Mouse (Mus musculus): ENCODE measurements around the gene Vps37b. TPM values are rescaled to one million over a fixed set of nuclear protein-coding genes. Genes with fewer than 3 reads are reported as not detected.
A peak's percentile ranks its signal among the peaks of the same experiment; 100 is the strongest.

Gene Vps37b
- polyA plus RNA-seq, 3 experiments from 2014 or later: 18.4 to 21.9 (median 18.7) TPM

- ATAC-seq: no peak
Measured at GRCm38 (mm10) chr5:124045453-124046010, 13.5 kb upstream of the Vps37b start.

GRCm38 (mm10) chr5:124043999-124044398, 11.9 kb upstream of the Vps37b start:
- ATAC-seq: no peak

- ATAC-seq: no peak
Measured at GRCm38 (mm10) chr5:124043212-124043978, 11.3 kb upstream of the Vps37b start.

GRCm38 (mm10) chr5:124041097-124041496, 9.0 kb upstream of the Vps37b start:
- ATAC-seq: no peak

- no peak for ATAC-seq
Measured at GRCm38 (mm10) chr5:124039602-124040001, 7.5 kb upstream of the Vps37b start.

GRCm38 (mm10) chr5:124036836-124037235, 4.8 kb upstream of the Vps37b start:
- ATAC-seq: no peak

GRCm38 (mm10) chr5:124036341-124036740, 4.3 kb upstream of the Vps37b start:
- peak; percentile 22 for ATAC-seq

- ATAC-seq: peak; percentile 44
Measured at GRCm38 (mm10) chr5:124035806-124036205, 3.7 kb upstream of the Vps37b start.

GRCm38 (mm10) chr5:124035406-124035805, 3.3 kb upstream of the Vps37b start:
- no peak for ATAC-seq

- ATAC-seq: peak; percentile 70
Measured at GRCm38 (mm10) chr5:124034471-124034870, 2.4 kb upstream of the Vps37b start.

- ATAC-seq: no peak
Measured at GRCm38 (mm10) chr5:124031068-124031955, 758 bp downstream of the Vps37b start.

GRCm38 (mm10) chr5:124030386-124031067, 1.5 kb downstream of the Vps37b start:
- no peak for ATAC-seq

- ATAC-seq: no peak
Measured at GRCm38 (mm10) chr5:124029220-124030035, 2.6 kb downstream of the Vps37b start.

GRCm38 (mm10) chr5:124028680-124029079, 3.4 kb downstream of the Vps37b start:
- ATAC-seq: no peak

- no peak for ATAC-seq
Measured at GRCm38 (mm10) chr5:124027702-124028470, 4.2 kb downstream of the Vps37b start.

- ATAC-seq: no peak
Measured at GRCm38 (mm10) chr5:124026568-124026967, 5.5 kb downstream of the Vps37b start.

- no peak for ATAC-seq
Measured at GRCm38 (mm10) chr5:124025587-124026441, 6.3 kb downstream of the Vps37b start.

GRCm38 (mm10) chr5:124025146-124025545, 6.9 kb downstream of the Vps37b start:
- ATAC-seq: no peak

- ATAC-seq: no peak
Measured at GRCm38 (mm10) chr5:124024677-124025076, 7.4 kb downstream of the Vps37b start.

- ATAC-seq: peak; percentile 79
Measured at GRCm38 (mm10) chr5:124022365-124022764, 9.7 kb downstream of the Vps37b start.
